Mouse (Mus musculus) heart, adult 8-10 months (tissue): Measurements from ENCODE around the gene Dop1a. TPM values are rescaled to one million over a fixed set of nuclear protein-coding genes. Genes with fewer than 3 reads are reported as not detected.
A peak's percentile ranks its signal among the peaks of the same experiment; 100 is the strongest.

Experiments
- DNase-seq: peaks from one replicate; pipeline ENCODE4 v3.0.0; 2022; ENCODE audit warnings: low spot score
- total RNA-seq, 4 experiments: library from RNA; stranded (reverse); gene quantifications; 2 replicates each; pipeline ENCODE4 v1.2.4; 2022

Dop1a gene
- 10 to 100 TPM; 15.6 to 20.0 (median 18.1) TPM for total RNA-seq

GRCm38 (mm10) chr9:86466990-86467870, at the start of gene Dop1a:
Gene Dop1a, plus strand, starts transcription at chr9:86467154.
- peak; percentile 81 for DNase-seq

DNA sequence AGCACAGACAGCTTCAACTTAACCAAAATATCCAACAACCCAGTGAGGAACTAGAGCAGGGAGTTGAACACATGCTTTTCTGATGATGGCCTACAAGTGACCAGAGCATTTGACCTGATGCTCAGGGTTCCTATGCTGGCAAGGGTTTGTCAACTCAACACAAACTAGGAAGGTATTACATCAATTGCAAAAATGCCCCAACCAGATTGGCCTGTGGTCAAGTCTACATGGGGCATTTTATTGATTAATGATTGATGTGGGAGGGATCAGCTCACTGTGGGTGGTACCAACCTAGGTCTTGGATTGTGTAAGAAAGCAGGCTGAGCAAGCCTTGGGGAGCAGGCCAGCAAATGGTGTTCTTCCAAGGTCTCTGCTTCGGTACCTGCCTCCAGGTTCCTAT, 49.0 kb upstream of the Dop1a start:
- DNase-seq = no peak

DNA sequence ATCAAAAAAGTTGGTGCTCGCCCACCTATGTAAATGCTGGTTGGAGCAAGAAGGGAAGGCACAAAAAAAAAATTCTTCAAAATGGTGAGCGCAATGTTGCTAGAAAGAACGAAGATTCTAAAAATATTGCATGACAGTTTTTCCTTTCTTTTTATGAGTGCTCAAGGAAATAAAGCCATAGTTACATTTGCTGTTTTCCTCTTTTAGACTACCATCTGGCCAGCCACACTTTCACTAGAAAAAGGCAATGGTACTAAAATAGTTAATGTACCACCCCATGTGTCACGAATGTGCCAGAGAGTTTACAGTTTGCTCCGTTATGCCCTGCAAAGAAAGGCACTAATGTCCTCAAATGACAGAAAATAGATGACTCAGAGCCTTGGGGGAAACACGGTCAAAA, 47.6 kb upstream of the Dop1a start:
- DNase-seq = no peak

GRCm38 (mm10) chr9:86423331-86423730, 43.6 kb upstream of the Dop1a start:
- DNase-seq = no peak

- DNase-seq = no peak
These were observed 31.4 kb upstream of the Dop1a start for GRCm38 (mm10) chr9:86435510-86435909.

GRCm38 (mm10) chr9:86436608-86437007, 30.3 kb upstream of the Dop1a start:
- no peak for DNase-seq

DNA sequence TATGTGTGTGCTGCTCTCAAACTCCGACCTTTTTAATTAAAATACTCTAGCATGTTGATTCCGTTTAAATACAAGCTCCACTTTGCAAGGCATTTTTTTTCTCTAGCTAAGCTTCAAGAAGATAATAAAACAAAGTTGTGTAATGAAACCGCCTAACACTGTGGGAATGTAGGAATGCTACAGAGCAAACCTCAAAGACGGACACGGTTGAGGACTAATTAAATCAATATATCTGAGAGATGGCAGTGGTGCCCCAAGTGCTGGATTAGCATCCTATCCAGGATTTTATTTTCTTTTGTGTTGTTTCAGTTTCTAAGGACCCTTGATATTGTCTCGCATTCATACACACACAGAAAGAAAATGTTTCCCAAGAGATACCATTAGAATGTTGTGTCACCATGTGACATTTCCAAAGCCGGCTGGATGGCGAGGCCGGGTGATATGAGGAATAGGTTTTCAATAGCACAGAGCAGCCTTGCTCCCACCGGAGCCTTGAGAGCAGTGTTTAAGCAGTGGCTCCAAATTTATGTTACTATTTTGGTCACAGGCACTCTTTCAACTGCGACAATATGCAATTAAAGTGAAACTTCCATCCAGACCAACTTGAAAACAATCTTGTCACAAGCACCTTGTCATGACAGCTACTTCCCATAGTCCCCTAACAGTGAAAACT, 28.5 kb upstream of the Dop1a start:
- no peak for DNase-seq

- DNase-seq = no peak
These were observed 24.7 kb upstream of the Dop1a start for GRCm38 (mm10) chr9:86442248-86442647.

- no peak for DNase-seq
These were observed 20.1 kb upstream of the Dop1a start for GRCm38 (mm10) chr9:86446847-86447246.

DNA sequence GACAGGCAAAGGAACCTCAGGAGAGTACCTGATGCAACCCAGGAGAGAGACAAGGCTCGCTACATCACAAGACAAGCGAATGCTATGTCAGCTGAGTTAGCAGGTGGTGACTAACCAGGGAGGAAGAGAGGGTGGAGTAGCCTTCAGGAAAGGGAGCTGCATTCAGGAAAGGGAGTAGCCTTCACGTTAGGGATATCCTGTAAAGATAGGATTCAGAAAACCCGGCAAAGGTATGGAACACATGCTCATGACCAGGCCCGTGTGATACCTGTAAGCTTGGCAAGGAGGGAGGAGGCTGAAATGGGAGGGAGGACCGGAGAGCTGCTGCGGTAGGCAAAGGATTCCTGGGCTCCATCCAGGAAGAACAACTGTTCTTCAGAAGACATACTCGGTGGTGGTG, 19.5 kb upstream of the Dop1a start:
- DNase-seq = no peak

- DNase-seq = peak; percentile 72
These were observed 17.4 kb upstream of the Dop1a start for GRCm38 (mm10) chr9:86449581-86449980.

DNA sequence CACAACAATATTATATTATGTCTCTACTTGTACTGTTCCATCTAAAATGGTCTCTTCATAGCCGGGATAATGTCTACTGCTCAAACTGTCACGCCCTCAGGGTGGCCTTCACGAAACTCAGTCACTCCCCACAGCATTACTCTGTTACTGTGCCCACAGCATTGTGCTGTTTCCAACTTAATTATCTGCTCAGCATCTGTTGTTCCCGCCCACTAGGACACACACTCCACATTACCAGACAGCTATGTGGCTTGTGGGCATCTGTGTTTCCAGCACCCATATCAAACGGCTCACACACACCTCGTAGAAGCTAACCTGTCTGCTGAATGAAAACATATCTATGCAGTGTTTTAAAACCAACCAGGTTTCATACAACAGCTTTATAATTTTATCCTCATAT, 15.9 kb upstream of the Dop1a start:
- DNase-seq = no peak

DNA sequence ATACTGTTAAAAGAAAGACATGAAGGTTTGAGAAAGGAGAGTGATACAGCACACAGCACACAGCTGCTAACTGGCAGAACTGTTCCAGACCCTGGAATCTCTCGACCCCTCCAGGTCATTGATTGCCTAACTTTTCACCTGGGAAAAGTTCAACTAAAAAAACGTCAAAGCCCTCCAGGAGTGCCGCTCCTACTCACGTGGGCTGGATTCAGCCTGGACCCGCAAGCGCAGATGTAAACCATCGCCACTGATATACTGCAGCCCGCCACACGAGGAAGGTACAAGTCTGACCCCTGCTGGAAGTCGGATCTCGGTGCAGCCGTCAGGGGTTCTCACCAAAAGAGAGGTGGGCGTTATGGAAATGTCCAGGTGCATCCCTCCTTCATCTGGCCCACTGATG, 15.3 kb upstream of the Dop1a start:
- peak; percentile 21 for DNase-seq

DNA sequence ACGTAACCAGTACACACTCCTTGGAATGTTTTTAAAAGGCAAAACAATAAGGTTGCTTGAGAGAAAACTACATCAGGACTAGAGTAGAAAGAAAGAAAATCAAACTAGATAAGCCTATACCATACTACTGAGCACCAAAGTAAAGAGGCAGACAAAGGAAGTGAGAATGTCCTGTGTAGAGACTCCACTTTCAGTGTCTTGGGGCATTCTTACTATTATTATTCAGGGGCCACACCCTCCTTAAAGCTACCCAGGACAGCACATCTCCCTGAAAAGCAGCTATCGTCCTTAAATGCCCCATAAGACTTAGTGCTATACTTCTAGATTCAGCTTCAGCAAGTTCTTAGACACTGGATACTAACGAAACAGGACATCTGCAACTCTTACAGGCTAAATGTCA, 13.3 kb upstream of the Dop1a start:
- DNase-seq = no peak

- DNase-seq = peak; percentile 81
These were observed 2.5 kb upstream of the Dop1a start, which contains the start of gene Ube2cbp for GRCm38 (mm10) chr9:86464151-86465105. Gene Ube2cbp, minus strand, starts transcription at chr9:86464950.

DNA sequence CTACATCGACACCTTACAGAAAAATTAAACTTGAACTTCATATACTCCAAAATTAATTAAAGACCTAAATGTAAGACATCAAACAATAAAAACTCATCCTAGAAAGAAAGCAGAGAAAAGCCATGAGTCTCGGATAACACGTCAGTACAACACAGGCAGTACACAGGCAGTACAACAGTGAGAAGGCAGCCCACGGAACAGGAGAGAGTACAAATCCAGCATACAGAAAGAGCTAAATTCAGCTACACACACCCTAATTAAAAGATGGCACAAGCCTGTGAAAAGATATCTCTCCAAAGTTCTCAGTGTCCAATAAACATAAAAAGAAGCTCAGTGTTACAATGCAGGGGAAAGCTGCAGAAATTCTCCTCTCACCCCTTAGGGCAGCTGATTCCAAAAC, 9.0 kb downstream of the Dop1a start:
- DNase-seq = no peak

GRCm38 (mm10) chr9:86476763-86477162, 9.8 kb downstream of the Dop1a start:
- DNase-seq = no peak

- no peak for DNase-seq
These were observed 11.6 kb downstream of the Dop1a start for GRCm38 (mm10) chr9:86478414-86479093.

GRCm38 (mm10) chr9:86482236-86482635, 15.3 kb downstream of the Dop1a start:
- DNase-seq = no peak

DNA sequence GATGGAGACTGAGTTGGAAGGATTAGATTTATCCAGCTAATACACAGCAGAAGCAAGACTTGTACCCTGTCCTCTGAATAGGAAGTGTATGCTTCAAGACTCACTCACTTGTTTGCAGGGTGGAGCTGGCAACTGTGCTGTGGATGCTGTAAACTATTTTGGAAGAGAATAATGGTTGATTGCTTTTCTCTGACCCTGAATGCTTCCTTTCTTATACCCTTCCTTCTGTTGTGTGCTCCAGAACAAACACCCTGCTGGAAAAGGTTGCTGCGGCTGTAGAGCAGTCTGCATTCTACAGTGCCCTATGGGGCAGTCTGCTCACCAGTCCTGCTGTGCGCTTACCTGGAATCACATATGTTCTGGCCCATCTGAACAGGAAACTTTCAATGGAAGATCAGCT, 24.8 kb downstream of the Dop1a start:
- DNase-seq = no peak

- DNase-seq = no peak
These were observed 29.3 kb downstream of the Dop1a start for GRCm38 (mm10) chr9:86496261-86496660.
